Mouse (Mus musculus) frontal cortex, postnatal 36 days (tissue): Measurements from ENCODE around the gene Ifnab.
A peak's percentile ranks its signal among the peaks of the same experiment; 100 is the strongest.

Source experiments
- DNase-seq, 2 experiments: peaks; one replicate each; pipeline ENCODE4 v3.0.0; 2022; ENCODE audit warnings: low spot score in 2 of 2

Gene Ifnab

GRCm38 (mm10) chr4:88691259-88691658 lies at the start of gene Ifnab:
Gene Ifnab (minus strand): TSS chr4:88691359.
- DNase-seq: no peak

- DNase-seq: no peak
These were observed 47.9 kb upstream of the Ifnab start for GRCm38 (mm10) chr4:88739036-88739435.

- DNase-seq: peak in 1 of 2 experiments; percentile 53
These were observed 47.3 kb upstream of the Ifnab start for GRCm38 (mm10) chr4:88738480-88738879.

GRCm38 (mm10) chr4:88727324-88727723 lies 36.2 kb upstream of the Ifnab start:
- no peak for DNase-seq

GRCm38 (mm10) chr4:88726727-88727126 lies 35.6 kb upstream of the Ifnab start:
- DNase-seq: no peak

GRCm38 (mm10) chr4:88723497-88724090 lies 32.4 kb upstream of the Ifnab start:
- DNase-seq: no peak

- peak; percentile 84 to 88 for DNase-seq
These were observed 30.9 kb upstream of the Ifnab start, which contains the start of the genes Gm26566 and Klhl9 for GRCm38 (mm10) chr4:88721791-88722721. Gene Gm26566 (plus strand): TSS chr4:88721805. Gene Klhl9 (minus strand): TSS chr4:88722465.

- DNase-seq: no peak
These were observed 27.6 kb upstream of the Ifnab start for GRCm38 (mm10) chr4:88718715-88719114.

GRCm38 (mm10) chr4:88715059-88715458 lies 23.9 kb upstream of the Ifnab start:
- DNase-seq: no peak

GRCm38 (mm10) chr4:88714281-88714680 lies 23.1 kb upstream of the Ifnab start:
- DNase-seq: no peak

- DNase-seq: no peak
These were observed 16.1 kb upstream of the Ifnab start for GRCm38 (mm10) chr4:88707128-88707826.

GRCm38 (mm10) chr4:88705924-88706323 lies 14.8 kb upstream of the Ifnab start:
- no peak for DNase-seq

- DNase-seq: no peak
These were observed 8.1 kb upstream of the Ifnab start for GRCm38 (mm10) chr4:88699301-88699700.

- DNase-seq: no peak
These were observed 7.6 kb upstream of the Ifnab start for GRCm38 (mm10) chr4:88698781-88699180.

- DNase-seq: no peak
These were observed 6.6 kb upstream of the Ifnab start for GRCm38 (mm10) chr4:88697753-88698152.

- DNase-seq: no peak
These were observed 5.9 kb upstream of the Ifnab start for GRCm38 (mm10) chr4:88697108-88697507.

- DNase-seq: peak; percentile 71 to 74
These were observed 5.2 kb upstream of the Ifnab start for GRCm38 (mm10) chr4:88696237-88696884.

GRCm38 (mm10) chr4:88693392-88693791 lies 2.2 kb upstream of the Ifnab start:
- DNase-seq: no peak

GRCm38 (mm10) chr4:88692537-88692936 lies 1.4 kb upstream of the Ifnab start:
- no peak for DNase-seq

GRCm38 (mm10) chr4:88683812-88684211 lies 7.3 kb downstream of the Ifnab start, which contains the start of gene Ifna2:
Gene Ifna2 (minus strand): TSS chr4:88683912.
- DNase-seq: no peak

GRCm38 (mm10) chr4:88681353-88681752 lies 9.8 kb downstream of the Ifnab start:
- DNase-seq: no peak

GRCm38 (mm10) chr4:88680362-88680761 lies 10.8 kb downstream of the Ifnab start:
- peak in 1 of 2 experiments; percentile 34 for DNase-seq
